Comparison of ENCODE assay signal across 11 mouse cellular contexts in the genomic region with DNA sequence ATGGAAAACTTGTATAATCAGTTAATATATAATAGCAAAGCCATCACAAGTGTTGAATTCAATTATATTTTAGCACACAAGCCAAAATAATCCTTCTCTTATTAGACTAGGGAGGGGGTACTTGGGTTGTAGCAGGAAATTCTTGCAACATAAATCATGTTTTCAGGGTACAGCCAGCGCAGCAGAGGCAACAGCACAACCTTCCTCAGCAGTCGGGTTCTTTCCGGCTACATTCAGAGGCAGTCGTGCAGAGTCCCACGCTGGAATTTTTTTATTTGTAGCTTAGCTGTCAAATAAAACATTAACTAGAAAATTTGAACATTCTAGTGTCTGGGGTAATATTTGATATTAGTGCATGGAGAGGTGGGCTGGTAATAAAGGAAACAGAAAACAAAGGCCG.
DNase-seq lines count a peak whose midpoint lies in the region; ATAC-seq lines count a peak whose summit lies in the region.
"Had no signal": no experiment of that assay in that cellular context is flagged by ENCODE, and none has a peak within 500 bp of the region (broad histone marks: within the 10 kb centered on the region; RNA-seq: fewer than 3 reads in every experiment).

No protein-coding gene starts in this region.

- H3K4me2 ChIP-seq in embryonic facial prominence, embryonic 12.5 days (replicated peaks): no peak overlapping the region
- H3K4me2 ChIP-seq in intestine, embryonic 14.5 days (ENCODE audit: low read length): peak overlapping the region; percentile 47
- no peak overlapping the region; the same call in 1 of the 2 replicates for H3K4me2 ChIP-seq in limb, embryonic 12.5 days

- no peak overlapping the region for H3K4me3 ChIP-seq in embryonic facial prominence, embryonic 12.5 days
- H3K4me3 ChIP-seq in intestine, embryonic 14.5 days (ENCODE audit: low read depth, low read length): 0 out of 2 replicates have a peak overlapping the region, but pooled peaks have one; percentile 15
- H3K4me3 ChIP-seq in limb, embryonic 12.5 days (replicated peaks): no peak overlapping the region

- intact Hi-C loops in left cerebral cortex, postnatal 4 days (cut with DNase I): loop anchor here (10.0 kb wide), 1 partner anchor 489 kb away; no protein-coding TSS in a partner anchor

- H3K4me1 ChIP-seq in embryonic facial prominence, embryonic 12.5 days: peaks cover 10% of the 10 kb centered on the region
- peaks cover 44% of the 10 kb centered on the region for H3K4me1 ChIP-seq in intestine, embryonic 14.5 days (replicated peaks; ENCODE audit: control insufficient read depth, insufficient read depth, low read length)
- peaks cover 38% of the 10 kb centered on the region for H3K4me1 ChIP-seq in limb, embryonic 12.5 days (replicated peaks)

- 76% methylated on average over 6 of the region's 6 CpGs for WGBS in embryonic facial prominence, embryonic 12.5 days
- WGBS in intestine, embryonic 14.5 days: 18% methylated on average over 6 of the region's 6 CpGs
- WGBS in limb, embryonic 12.5 days: 26% methylated on average over 6 of the region's 6 CpGs

- no peak overlapping the region for H3K9ac ChIP-seq in embryonic facial prominence, embryonic 12.5 days
- peak overlapping the region; percentile 54 for H3K9ac ChIP-seq in intestine, embryonic 14.5 days (ENCODE audit: low read length)
- no peak overlapping the region for H3K9ac ChIP-seq in limb, embryonic 12.5 days (replicated peaks)

- H3K27me3 ChIP-seq in embryonic facial prominence, embryonic 12.5 days: no peaks in the 10 kb centered on the region
- no peaks in the 10 kb centered on the region for H3K27me3 ChIP-seq in intestine, embryonic 14.5 days (replicated peaks; ENCODE audit: control insufficient read depth, insufficient read depth, low read length)
- H3K27me3 ChIP-seq in limb, embryonic 12.5 days: no peaks in the 10 kb centered on the region

- H3K9me3 ChIP-seq in embryonic facial prominence, embryonic 12.5 days: no peaks in the 10 kb centered on the region
- no peaks in the 10 kb centered on the region for H3K9me3 ChIP-seq in intestine, embryonic 14.5 days (ENCODE audit: control insufficient read depth, low read length)
- H3K9me3 ChIP-seq in limb, embryonic 12.5 days: no peaks in the 10 kb centered on the region

- H3K27ac ChIP-seq in embryonic facial prominence, embryonic 12.5 days: peak overlapping the region; percentile 80
- H3K27ac ChIP-seq in intestine, embryonic 14.5 days (ENCODE audit: low read depth): peak overlapping the region; percentile 93
- H3K27ac ChIP-seq in limb, embryonic 12.5 days: peak overlapping the region; percentile 77

- DNase-seq in Muller cell, postnatal 12 days (ENCODE audit: inconsistent ontology term): peak; percentile 37
- no peak for DNase-seq in intestine, embryonic 14.5 days (ENCODE audit: low spot score)
- DNase-seq in left cerebral cortex, postnatal 4 days: no peak
- no peak for DNase-seq in gastrocnemius, adult 8-10 months (ENCODE audit: low spot score in 2 of 2)
- no peak for DNase-seq in cerebellum, adult 9-11 months
- DNase-seq in cerebellum, adult 8-10 months: no peak
- DNase-seq: cerebellum, postnatal 36 days; heart, postnatal 14 days had no signal

- H3K36me3 ChIP-seq in embryonic facial prominence, embryonic 12.5 days: no peaks in the 10 kb centered on the region
- H3K36me3 ChIP-seq in intestine, embryonic 14.5 days (ENCODE audit: control insufficient read depth, insufficient read depth, low read length): no peaks in the 10 kb centered on the region
- no peaks in the 10 kb centered on the region for H3K36me3 ChIP-seq in limb, embryonic 12.5 days

- no peak for ATAC-seq in embryonic facial prominence, embryonic 12.5 days (ENCODE audit: insufficient number of reproducible peaks, insufficient read depth, low FRiP score, low TSS enrichment)
- no peak; the same call in 1 of the 2 replicates for ATAC-seq in intestine, embryonic 14.5 days (replicated peaks; ENCODE audit: low FRiP score, low TSS enrichment, low read depth)
- no peak for ATAC-seq in limb, embryonic 12.5 days (ENCODE audit: insufficient number of reproducible peaks, insufficient read depth, low FRiP score, low TSS enrichment, low read depth)
- ATAC-seq: forebrain, embryonic 14.5 days had no signal
